Mouse (Mus musculus) lung, adult 2 months (tissue): Measurements from ENCODE around the gene Kdm2b.

Source experiments
- CTCF ChIP-seq: fragments of 200-500 bp; IDR thresholded peaks from 2 replicates; pipeline ENCODE4 v1.5.1; 2011; ENCODE audit warnings: mild to moderate bottlenecking, low read length, control low read depth; ENCODE audit not compliant: insufficient read depth
- POLR2A ChIP-seq: fragments of 200-500 bp; IDR thresholded peaks from 2 replicates; pipeline ENCODE4 v1.6.1; 2011; ENCODE audit warnings: low read depth, mild to moderate bottlenecking, control low read depth, low read length, borderline replicate concordance; ENCODE audit errors: extremely low read depth

- TF ChIP-seq CTCF = no peak
- no peak for TF ChIP-seq POLR2A
Measured at GRCm38 (mm10) chr5:122989551-122990330, at the start of gene Kdm2b.
